17 mouse cellular contexts compared by ENCODE assay signal in genomic region chr5:125046436-125046835, GRCm38 (mm10). TPM values are rescaled to one million over a fixed set of nuclear protein-coding genes. Genes with fewer than 3 reads are reported as not detected.
A peak's percentile ranks its signal among the peaks of the same experiment; 100 is the strongest.
DNase-seq lines count a peak whose midpoint lies in the region; ATAC-seq and TF ChIP-seq lines count a peak whose summit lies in the region.
"Had no signal": no experiment of that assay in that cellular context is flagged by ENCODE, and none has a peak within 500 bp of the region (broad histone marks: within the 10 kb centered on the region; RNA-seq: fewer than 3 reads in every experiment).

No protein-coding gene starts in this region.

- H3K4me2 ChIP-seq in forebrain, embryonic 12.5 days: no peak overlapping the region
- no peak overlapping the region for H3K4me2 ChIP-seq in forebrain, embryonic 14.5 days (ENCODE audit: low read length)
- no peak overlapping the region for H3K4me2 ChIP-seq in neural tube, embryonic 13.5 days
- H3K4me2 ChIP-seq in neural tube, embryonic 15.5 days: no peak overlapping the region
- H3K4me2 ChIP-seq: liver, embryonic 12.5 days had no signal

- H3K9me3 ChIP-seq in forebrain, embryonic 12.5 days: no peaks in the 10 kb centered on the region
- no peaks in the 10 kb centered on the region for H3K9me3 ChIP-seq in forebrain, embryonic 14.5 days (replicated peaks; ENCODE audit: control insufficient read depth, low read length)
- H3K9me3 ChIP-seq in neural tube, embryonic 13.5 days: no peaks in the 10 kb centered on the region
- H3K9me3 ChIP-seq in neural tube, embryonic 15.5 days (replicated peaks): no peaks in the 10 kb centered on the region
- H3K9me3 ChIP-seq: liver, embryonic 12.5 days had no signal

- no peaks in the 10 kb centered on the region for H3K27me3 ChIP-seq in forebrain, embryonic 12.5 days
- H3K27me3 ChIP-seq in forebrain, embryonic 14.5 days (replicated peaks; ENCODE audit: control insufficient read depth, insufficient read depth, low read length): no peaks in the 10 kb centered on the region
- H3K27me3 ChIP-seq in neural tube, embryonic 13.5 days: no peaks in the 10 kb centered on the region
- H3K27me3 ChIP-seq in neural tube, embryonic 15.5 days (replicated peaks): no peaks in the 10 kb centered on the region
- H3K27me3 ChIP-seq: CH12.LX; liver, embryonic 12.5 days had no signal

- peaks cover 88% of the 10 kb centered on the region for H3K36me3 ChIP-seq in forebrain, embryonic 12.5 days (replicated peaks)
- H3K36me3 ChIP-seq in forebrain, embryonic 14.5 days (ENCODE audit: control insufficient read depth, insufficient read depth, low read length): peaks cover 88% of the 10 kb centered on the region
- H3K36me3 ChIP-seq in neural tube, embryonic 13.5 days: peaks cover 90% of the 10 kb centered on the region
- H3K36me3 ChIP-seq in neural tube, embryonic 15.5 days: peaks cover 65% of the 10 kb centered on the region

- H3K4me1 ChIP-seq in forebrain, embryonic 12.5 days: peaks cover 26% of the 10 kb centered on the region
- no peaks in the 10 kb centered on the region for H3K4me1 ChIP-seq in forebrain, embryonic 14.5 days (ENCODE audit: control insufficient read depth, insufficient read depth, low read length)
- peaks cover 48% of the 10 kb centered on the region for H3K4me1 ChIP-seq in neural tube, embryonic 13.5 days (replicated peaks)
- peaks cover 19% of the 10 kb centered on the region for H3K4me1 ChIP-seq in neural tube, embryonic 15.5 days

- no peak for ATAC-seq in forebrain, embryonic 12.5 days (ENCODE audit: low FRiP score)
- ATAC-seq in forebrain, embryonic 14.5 days: no peak
- no peak for ATAC-seq in neural tube, embryonic 13.5 days (ENCODE audit: low read depth)
- ATAC-seq in neural tube, embryonic 15.5 days (ENCODE audit: low FRiP score): no peak
- ATAC-seq: liver, embryonic 12.5 days had no signal

- no peak overlapping the region for H3K4me3 ChIP-seq in forebrain, embryonic 12.5 days (replicated peaks)
- H3K4me3 ChIP-seq in forebrain, embryonic 14.5 days (ENCODE audit: low read depth, low read length): no peak overlapping the region
- no peak overlapping the region for H3K4me3 ChIP-seq in layer of hippocampus, adult 2 months
- H3K4me3 ChIP-seq in neural tube, embryonic 13.5 days: no peak overlapping the region
- H3K4me3 ChIP-seq in neural tube, embryonic 15.5 days (replicated peaks): no peak overlapping the region
- H3K4me3 ChIP-seq: liver, embryonic 12.5 days had no signal

- H3K27ac ChIP-seq in forebrain, embryonic 12.5 days: 0 out of 2 replicates have a peak overlapping the region, but pooled peaks have one; percentile 4
- H3K27ac ChIP-seq in forebrain, embryonic 14.5 days (ENCODE audit: low read depth, low read length): no peak overlapping the region
- H3K27ac ChIP-seq in layer of hippocampus, adult 2 months: peak overlapping the region; percentile 57; the same call in 1 of the 2 replicates
- H3K27ac ChIP-seq in neural tube, embryonic 13.5 days (replicated peaks): peak overlapping the region; percentile 46; the same call in 1 of the 2 replicates
- no peak overlapping the region for H3K27ac ChIP-seq in neural tube, embryonic 15.5 days (replicated peaks)

- WGBS in forebrain, embryonic 12.5 days: 87% methylated on average over 5 of the region's 5 CpGs
- WGBS in forebrain, embryonic 14.5 days: 77% methylated on average over 5 of the region's 5 CpGs
- 66% methylated on average over 5 of the region's 5 CpGs for WGBS in neural tube, embryonic 13.5 days
- 69% methylated on average over 5 of the region's 5 CpGs for WGBS in neural tube, embryonic 15.5 days

- no peak overlapping the region for H3K9ac ChIP-seq in forebrain, embryonic 12.5 days
- H3K9ac ChIP-seq in forebrain, embryonic 14.5 days (ENCODE audit: low read length): no peak overlapping the region
- no peak overlapping the region for H3K9ac ChIP-seq in neural tube, embryonic 13.5 days
- H3K9ac ChIP-seq in neural tube, embryonic 15.5 days (replicated peaks): no peak overlapping the region
- H3K9ac ChIP-seq: liver, embryonic 12.5 days had no signal

- no peak for DNase-seq in forebrain, embryonic 14.5 days (ENCODE audit: low spot score)
- no peak for DNase-seq in layer of hippocampus, adult 2 months (ENCODE audit: low spot score in 2 of 2)
- DNase-seq in layer of hippocampus, adult 11-12 months (ENCODE audit: low spot score): no peak
- peak; percentile 33 for DNase-seq in yolk sac, embryonic 10.5 days (ENCODE audit: low spot score)
- DNase-seq in thymus, postnatal 10 days (ENCODE audit: low spot score in 2 of 2): no peak
- DNase-seq: adrenal gland, adult 8-10 months; cerebellum, postnatal 14 days; gastrocnemius, postnatal 36 days; heart, postnatal 14 days; kidney, adult 2 months; layer of hippocampus, postnatal 36 days had no signal

- TF ChIP-seq CTCF in layer of hippocampus, adult 2 months (conservative IDR thresholded peaks at IDR 0.05): no peak

RNA-seq across cellular contexts. Expression of gene Rflna, which starts 43.4 kb away (rescaled TPM):
- 5.8 and 6.7 TPM in 2 replicates for polyA plus RNA-seq in forebrain, embryonic 12.5 days (2016; fragmentation: Nextera tagmentation; extraction: Ambion mirVana)
- polyA plus RNA-seq in forebrain, embryonic 14.5 days (2014; fragmentation: Nextera tagmentation; extraction: Ambion mirVana): 3.2 and 3.5 TPM in 2 replicates
- under 1 TPM; 0.44 to 0.83 TPM for total RNA-seq in layer of hippocampus, adult 2 months (2021)
- 7.0 and 8.5 TPM in 2 replicates for polyA plus RNA-seq in neural tube, embryonic 13.5 days (2015; fragmentation: Nextera tagmentation; extraction: Ambion mirVana)
- polyA plus RNA-seq in neural tube, embryonic 15.5 days (2015; fragmentation: Nextera tagmentation; extraction: Ambion mirVana): 6.7 and 7.7 TPM in 2 replicates
- total RNA-seq: megakaryocyte, adult 5-6 weeks had no signal

Comparison
In these comparisons a context has a peak if more than half of its experiments do, and no peak if none do; other contexts are left out.
1. H3K27ac ChIP-seq: peak in forebrain, embryonic 12.5 days (single experiment), layer of hippocampus, adult 2 months (single experiment) and neural tube, embryonic 13.5 days (single experiment); none in forebrain, embryonic 14.5 days (single experiment) and neural tube, embryonic 15.5 days (single experiment).